Comparison of ENCODE assay signal across 7 mouse cellular contexts in genomic region chr19:5432992-5433852, GRCm38 (mm10). TPM values are rescaled to one million over a fixed set of nuclear protein-coding genes. Genes with fewer than 3 reads are reported as not detected.
A peak's percentile ranks its signal among the peaks of the same experiment; 100 is the strongest.
DNase-seq lines count a peak whose midpoint lies in the region; ATAC-seq and TF ChIP-seq lines count a peak whose summit lies in the region.

No protein-coding gene starts in this region.

- no peaks in the 10 kb centered on the region for H3K79me2 ChIP-seq in liver, adult 2 months (ENCODE audit: control insufficient read depth, insufficient read depth, low read length)

- no peak for TF ChIP-seq CTCF in E14TG2a.4 (conservative IDR thresholded peaks at IDR 0.05; ENCODE audit: low read length)
- peak; percentile 47 for TF ChIP-seq CTCF in liver, adult 2 months (IDR thresholded peaks at IDR 0.05; ENCODE audit: low read depth, low read length)

- H3K4me2 ChIP-seq in hindbrain, embryonic 13.5 days = peak overlapping the region; percentile 49

- ATAC-seq in hindbrain, embryonic 13.5 days (ENCODE audit: low FRiP score) = 0 out of 2 replicates have a peak, but pooled peaks have one; percentile 43
- peak; percentile 81 for ATAC-seq in monocyte, adult 5-6 weeks (replicated peaks; ENCODE audit: insufficient number of reproducible peaks, low FRiP score, low TSS enrichment, poor library complexity, severe bottlenecking)

- H3K9me3 ChIP-seq in E14TG2a.4 (ENCODE audit: low read length) = no peaks in the 10 kb centered on the region
- H3K9me3 ChIP-seq in forebrain, embryonic 10.5 days = no peaks in the 10 kb centered on the region
- no peaks in the 10 kb centered on the region for H3K9me3 ChIP-seq in hindbrain, embryonic 13.5 days

- WGBS in forebrain, embryonic 10.5 days = 17% methylated on average over 16 of the region's 16 CpGs
- WGBS in hindbrain, embryonic 13.5 days = 13% methylated on average over 15 of the region's 16 CpGs
- WGBS in liver, adult 2 months = 1% methylated on average over 16 of the region's 16 CpGs

- H3K27me3 ChIP-seq in E14TG2a.4 (ENCODE audit: insufficient read depth, low read length) = peaks cover 29% of the 10 kb centered on the region
- H3K27me3 ChIP-seq in forebrain, embryonic 10.5 days (ENCODE audit: poor library complexity, severe bottlenecking) = peaks cover 6% of the 10 kb centered on the region; the same call in 1 of the 2 replicates
- peaks cover 19% of the 10 kb centered on the region for H3K27me3 ChIP-seq in hindbrain, embryonic 13.5 days
- no peaks in the 10 kb centered on the region for H3K27me3 ChIP-seq in liver, adult 2 months (ENCODE audit: control insufficient read depth, insufficient read depth, low read length)

- H3K9ac ChIP-seq in hindbrain, embryonic 13.5 days = peak overlapping the region; percentile 63; the same call in 1 of the 2 replicates
- H3K9ac ChIP-seq in liver, adult 2 months (ENCODE audit: low read depth, low read length) = peak overlapping the region; percentile 47

- peak overlapping the region; percentile 84 for H3K27ac ChIP-seq in forebrain, embryonic 10.5 days
- no peak overlapping the region for H3K27ac ChIP-seq in hindbrain, embryonic 13.5 days
- peak overlapping the region; percentile 37 for H3K27ac ChIP-seq in liver, adult 2 months (replicated peaks; ENCODE audit: insufficient read depth, low read depth, low read length)

- no peaks in the 10 kb centered on the region for H3K36me3 ChIP-seq in E14TG2a.4 (ENCODE audit: insufficient read depth, low read length)
- peaks cover 7% of the 10 kb centered on the region for H3K36me3 ChIP-seq in forebrain, embryonic 10.5 days (replicated peaks)
- H3K36me3 ChIP-seq in hindbrain, embryonic 13.5 days = 0 out of 2 replicates have a peak, but pooled peaks cover 3% of the 10 kb centered on the region
- no peaks in the 10 kb centered on the region for H3K36me3 ChIP-seq in liver, adult 2 months (ENCODE audit: control insufficient read depth, insufficient read depth, low read length)

- H3K4me1 ChIP-seq in E14TG2a.4 (replicated peaks; ENCODE audit: low read depth, low read length) = peaks cover 19% of the 10 kb centered on the region
- peaks cover 16% of the 10 kb centered on the region for H3K4me1 ChIP-seq in forebrain, embryonic 10.5 days
- H3K4me1 ChIP-seq in hindbrain, embryonic 13.5 days (replicated peaks) = peaks cover 13% of the 10 kb centered on the region
- H3K4me1 ChIP-seq in liver, adult 2 months (ENCODE audit: control insufficient read depth, insufficient read depth, low read length) = peaks cover 5% of the 10 kb centered on the region; the same call in 1 of the 2 replicates

- H3K4me3 ChIP-seq in E14TG2a.4 (replicated peaks; ENCODE audit: low read length) = peak overlapping the region; percentile 74
- peak overlapping the region; percentile 48 for H3K4me3 ChIP-seq in forebrain, embryonic 10.5 days
- peak overlapping the region; percentile 23 for H3K4me3 ChIP-seq in hindbrain, embryonic 13.5 days
- peak overlapping the region; percentile 45 for H3K4me3 ChIP-seq in liver, adult 2 months (ENCODE audit: insufficient read depth, low read depth, low read length)

- no peak for TF ChIP-seq POLR2A in liver, adult 2 months (IDR thresholded peaks at IDR 0.05; ENCODE audit: extremely low read depth, insufficient read depth, low read length)

- peak; percentile 83 for DNase-seq in adrenal gland, postnatal 10 days
- no peak for DNase-seq in forebrain, embryonic 10.5 days (ENCODE audit: extremely low spot score, low spot score)
- DNase-seq in liver, adult 2 months (ENCODE audit: extremely low read depth, low read depth, low spot score) = peak; percentile 74
- peak; percentile 77 for DNase-seq in thymus, postnatal 4 days

RNA-seq across cellular contexts. Expression of gene AI837181, which starts 8.3 kb away (rescaled TPM):
- total RNA-seq in adrenal gland, postnatal 10 days (2021) = 10 to 100 TPM; 42.5 to 43.8 TPM
- polyA plus RNA-seq in forebrain, embryonic 10.5 days (2016; fragmentation: Nextera tagmentation; extraction: Ambion mirVana) = 42.2 and 42.3 TPM in 2 replicates
- 68.5 and 69.7 TPM in 2 replicates for polyA plus RNA-seq in hindbrain, embryonic 13.5 days (2015; fragmentation: Nextera tagmentation; extraction: Ambion mirVana)
- total RNA-seq in liver, adult 2 months (2014; rRNA removed) = 7.8 and 11.5 TPM in 2 replicates
- polyA plus RNA-seq in liver, adult 2 months (2012; rRNA removed) = 34.1 and 36.6 TPM in 2 replicates
- 10.6 to 20.5 TPM (median 14.0 TPM) in 3 replicates for total RNA-seq in monocyte, adult 5-6 weeks (2017)

RNA-seq across cellular contexts. Expression of gene Drap1, which starts 8.4 kb away (rescaled TPM):
- 100 to 1,000 TPM; 246 to 264 TPM for total RNA-seq in adrenal gland, postnatal 10 days (2021)
- 198 and 208 TPM in 2 replicates for polyA plus RNA-seq in forebrain, embryonic 10.5 days (2016; fragmentation: Nextera tagmentation; extraction: Ambion mirVana)
- 322 and 323 TPM in 2 replicates for polyA plus RNA-seq in hindbrain, embryonic 13.5 days (2015; fragmentation: Nextera tagmentation; extraction: Ambion mirVana)
- 67.4 and 80.5 TPM in 2 replicates for total RNA-seq in liver, adult 2 months (2014; rRNA removed)
- polyA plus RNA-seq in liver, adult 2 months (2012; rRNA removed) = 57.1 and 59.2 TPM in 2 replicates
- total RNA-seq in monocyte, adult 5-6 weeks (2017) = 111 to 135 TPM (median 121 TPM) in 3 replicates

RNA-seq across cellular contexts. Expression of gene Fosl1, which starts 14.1 kb away (rescaled TPM):
- under 1 TPM in 1 of 2 experiments, not detected in 1; 0.18 TPM for total RNA-seq in adrenal gland, postnatal 10 days (2021)
- not detected in 2 replicates for polyA plus RNA-seq in forebrain, embryonic 10.5 days (2016; fragmentation: Nextera tagmentation; extraction: Ambion mirVana)
- polyA plus RNA-seq in hindbrain, embryonic 13.5 days (2015; fragmentation: Nextera tagmentation; extraction: Ambion mirVana) = 0.48 TPM in 1 of 2 replicates, not detected in the other
- not detected in 2 replicates for total RNA-seq in liver, adult 2 months (2014; rRNA removed)
- polyA plus RNA-seq in liver, adult 2 months (2012; rRNA removed) = not detected in 2 replicates
- total RNA-seq in monocyte, adult 5-6 weeks (2017) = 0.49 to 2.6 TPM (median 2.0 TPM) in 3 replicates

RNA-seq across cellular contexts. Expression of gene Ccdc85b, which starts 24.5 kb away (rescaled TPM):
- 10 to 100 TPM in 1 of 2 experiments, 1 to 10 TPM in 1; 9.4 to 11.5 TPM for total RNA-seq in adrenal gland, postnatal 10 days (2021)
- 5.5 and 6.7 TPM in 2 replicates for polyA plus RNA-seq in forebrain, embryonic 10.5 days (2016; fragmentation: Nextera tagmentation; extraction: Ambion mirVana)
- 9.6 and 10.2 TPM in 2 replicates for polyA plus RNA-seq in hindbrain, embryonic 13.5 days (2015; fragmentation: Nextera tagmentation; extraction: Ambion mirVana)
- 2.7 and 3.3 TPM in 2 replicates for total RNA-seq in liver, adult 2 months (2014; rRNA removed)
- 2.4 and 2.6 TPM in 2 replicates for polyA plus RNA-seq in liver, adult 2 months (2012; rRNA removed)
- 1.2 to 4.1 TPM (median 3.8 TPM) in 3 replicates for total RNA-seq in monocyte, adult 5-6 weeks (2017)

RNA-seq across cellular contexts. Expression of gene Fibp, which starts 27.2 kb away (rescaled TPM):
- total RNA-seq in adrenal gland, postnatal 10 days (2021) = 10 to 100 TPM; 74.9 to 99.3 TPM
- polyA plus RNA-seq in forebrain, embryonic 10.5 days (2016; fragmentation: Nextera tagmentation; extraction: Ambion mirVana) = 93.1 TPM in 2 replicates
- polyA plus RNA-seq in hindbrain, embryonic 13.5 days (2015; fragmentation: Nextera tagmentation; extraction: Ambion mirVana) = 169 and 179 TPM in 2 replicates
- 25.8 and 32.0 TPM in 2 replicates for total RNA-seq in liver, adult 2 months (2014; rRNA removed)
- 38.5 and 46.6 TPM in 2 replicates for polyA plus RNA-seq in liver, adult 2 months (2012; rRNA removed)
- 71.3 to 104 TPM (median 95.3 TPM) in 3 replicates for total RNA-seq in monocyte, adult 5-6 weeks (2017)

Comparison
In these comparisons a context has a peak if more than half of its experiments do, and no peak if none do; other contexts are left out.
1. H3K4me3 ChIP-seq: peak in every context shown above with its lines; median percentile 74 in E14TG2a.4; 48 in forebrain, embryonic 10.5 days; 45 in liver, adult 2 months; 23 in hindbrain, embryonic 13.5 days.